Mouse (Mus musculus): ENCODE results near the gene Lrch1. TPM values are rescaled to one million over a fixed set of nuclear protein-coding genes. Genes with fewer than 3 reads are reported as not detected.
A peak's percentile ranks its signal among the peaks of the same experiment; 100 is the strongest.

Lrch1 gene
- polyA plus RNA-seq, 1 experiment, result 11.5 TPM

DNA sequence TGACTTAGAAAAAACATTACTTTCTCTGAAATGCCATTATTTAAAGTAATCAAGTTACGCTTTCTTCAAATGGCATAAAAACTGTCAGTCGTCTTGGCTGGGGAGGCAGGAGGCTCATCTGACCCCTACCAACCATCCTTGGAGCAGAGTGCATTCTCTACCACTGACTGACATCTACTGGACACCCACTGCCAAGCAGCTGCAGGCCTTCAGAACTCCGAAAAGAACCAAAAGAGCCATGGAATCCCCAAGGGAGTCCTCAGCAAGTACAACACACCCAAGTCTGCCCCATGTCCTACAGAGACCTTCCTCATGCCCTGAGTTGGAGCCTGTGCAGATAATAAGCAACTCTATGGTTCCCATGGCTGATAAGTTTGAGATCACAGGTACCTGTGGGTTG lies 224.1 kb downstream of the Lrch1 start:
- no peak overlapping the region for H3K4me3 ChIP-seq (ENCODE audit: extremely low read depth, insufficient read depth, insufficient read length)
- no peaks in the 10 kb centered on the region for H3K4me1 ChIP-seq (ENCODE audit: control insufficient read depth, insufficient read depth, insufficient read length)
- DNase-seq (ENCODE audit: low read depth in 1 of 2, low spot score in 2 of 2), result no peak
- TF ChIP-seq POLR2A (IDR thresholded peaks at IDR 0.05; ENCODE audit: low read depth, low read length), result no peak
- no peak for TF ChIP-seq CTCF (IDR thresholded peaks at IDR 0.05; ENCODE audit: extremely low read depth, insufficient read depth, insufficient read length, insufficient replicate concordance)
- no peak overlapping the region for H3K27ac ChIP-seq (ENCODE audit: insufficient read depth, low read length)
- H3K36me3 ChIP-seq (ENCODE audit: control insufficient read depth, insufficient read depth, low read length), result no peaks in the 10 kb centered on the region
- H3K27me3 ChIP-seq (ENCODE audit: control insufficient read depth, insufficient read depth, low read length), result no peaks in the 10 kb centered on the region
- 85% methylated on average over 3 of the region's 3 CpGs for WGBS

DNA sequence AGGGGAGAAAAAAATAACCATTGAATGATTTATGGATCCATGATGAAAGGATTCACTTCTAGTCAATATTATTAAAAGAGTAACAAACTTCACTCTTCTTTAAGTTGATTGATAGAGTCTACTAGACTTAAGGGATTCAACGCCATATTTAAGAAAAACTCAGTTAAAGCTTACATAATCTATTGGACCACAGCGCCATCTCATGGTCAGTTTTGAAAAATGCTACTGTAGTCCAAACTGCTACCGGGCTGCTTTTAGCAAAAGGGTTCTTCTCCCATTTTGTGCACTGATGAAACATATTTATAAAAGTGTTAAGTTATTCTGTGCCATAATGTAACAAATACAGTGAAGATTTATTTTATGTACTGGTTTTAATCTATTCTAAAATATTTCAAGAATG lies 238.6 kb downstream of the Lrch1 start:
- no peak overlapping the region for H3K27ac ChIP-seq (ENCODE audit: insufficient read depth, low read length)
- H3K4me3 ChIP-seq (ENCODE audit: extremely low read depth, insufficient read depth, insufficient read length), result no peak overlapping the region
- no peaks in the 10 kb centered on the region for H3K36me3 ChIP-seq (ENCODE audit: control insufficient read depth, insufficient read depth, low read length)
- no peaks in the 10 kb centered on the region for H3K27me3 ChIP-seq (ENCODE audit: control insufficient read depth, insufficient read depth, low read length)
- TF ChIP-seq POLR2A (IDR thresholded peaks at IDR 0.05; ENCODE audit: low read depth, low read length), result no peak
- no peak for TF ChIP-seq CTCF (IDR thresholded peaks at IDR 0.05; ENCODE audit: extremely low read depth, insufficient read depth, insufficient read length, insufficient replicate concordance)
- peak; percentile 11 to 14 for DNase-seq (ENCODE audit: low read depth in 1 of 2, low spot score in 2 of 2)
- WGBS, result 9% methylated on average over 3 of the region's 3 CpGs
- peaks cover 1% of the 10 kb centered on the region; the same call in 1 of the 2 replicates for H3K4me1 ChIP-seq (ENCODE audit: control insufficient read depth, insufficient read depth, insufficient read length)

Other genes starting within 250 kb of the Lrch1 start
- gene Esd, start 215.6 kb downstream of the Lrch1 start, polyA plus RNA-seq (2012; rRNA removed), result 16.9 and 18.7 TPM in 2 replicates
- gene Rubcnl, start 68.2 kb upstream of the Lrch1 start, polyA plus RNA-seq (2012; rRNA removed), result 19.3 and 20.9 TPM in 2 replicates
- 0.04 TPM in 1 of 2 replicates, not detected in the other for gene Lrrc63, start 183.0 kb upstream of the Lrch1 start, polyA plus RNA-seq (2012; rRNA removed)
- gene Lcp1, start 183.2 kb upstream of the Lrch1 start, polyA plus RNA-seq (2012; rRNA removed), result 62.6 and 72.9 TPM in 2 replicates